Mouse (Mus musculus): Measurements from ENCODE around the gene Rrn3.

Gene Rrn3

GRCm38 (mm10) chr16:13851446-13851845 lies 70.9 kb downstream of the Rrn3 start:
- no peak for DNase-seq (ENCODE audit: low spot score in 2 of 2)

- DNase-seq (ENCODE audit: low spot score in 2 of 2) = no peak
Observed at GRCm38 (mm10) chr16:13853886-13854285, 73.4 kb downstream of the Rrn3 start.

Data from cerebellum, postnatal 4 days (tissue).